Mouse (Mus musculus): ENCODE results near the gene Uvrag.

GRCm38 (mm10) chr7:98943687-98944086, 197.3 kb downstream of the Uvrag start:
- TF ChIP-seq GATA1 (IDR thresholded peaks at IDR 0.05; ENCODE audit: borderline replicate concordance, low read length), result no peak
- TF ChIP-seq FLI1 (IDR thresholded peaks at IDR 0.05; ENCODE audit: low read length), result no peak
